Mouse (Mus musculus) lung, adult 18-20 months (tissue): ENCODE measurements at regions not wholly inside any gene's neighbourhood (a gene's known extent, or its start where the extent isn't known, plus 50 kb on each side); places are given as distances from the start of the nearest gene placed in this dataset.

ENCODE experiments used
- DNase-seq, 2 experiments: peaks; one replicate each; pipeline ENCODE4 v3.0.0; 2022; ENCODE audit warnings: mixed read lengths in 2 of 2

- no peak for DNase-seq
Measured at GRCm38 (mm10) chr5:148647644-148648043, 95.1 kb upstream of the Ubl3 start.

DNA sequence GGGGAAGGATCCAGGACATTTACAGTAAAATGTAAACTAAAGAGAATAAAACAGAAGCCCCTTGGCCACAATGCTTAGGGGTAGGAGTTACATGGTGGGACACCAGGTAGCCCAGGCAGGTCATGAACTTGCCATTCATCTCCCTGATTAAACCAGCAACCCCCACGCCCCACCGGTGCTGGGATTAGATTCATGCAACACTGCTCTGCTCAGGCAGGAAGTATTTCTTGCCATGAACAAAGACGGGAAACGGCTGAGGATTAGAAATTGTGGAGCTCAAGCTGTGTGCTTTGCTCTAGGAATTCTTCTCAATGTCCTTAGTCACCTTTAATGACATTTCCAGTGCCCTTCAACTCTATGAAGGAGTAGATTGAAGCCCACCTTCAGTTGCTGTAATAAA, 93.2 kb upstream of the Ubl3 start:
- DNase-seq, result no peak

- DNase-seq, result peak; percentile 36 to 56
Measured at GRCm38 (mm10) chr5:148645191-148645681, 92.6 kb upstream of the Ubl3 start.

DNA sequence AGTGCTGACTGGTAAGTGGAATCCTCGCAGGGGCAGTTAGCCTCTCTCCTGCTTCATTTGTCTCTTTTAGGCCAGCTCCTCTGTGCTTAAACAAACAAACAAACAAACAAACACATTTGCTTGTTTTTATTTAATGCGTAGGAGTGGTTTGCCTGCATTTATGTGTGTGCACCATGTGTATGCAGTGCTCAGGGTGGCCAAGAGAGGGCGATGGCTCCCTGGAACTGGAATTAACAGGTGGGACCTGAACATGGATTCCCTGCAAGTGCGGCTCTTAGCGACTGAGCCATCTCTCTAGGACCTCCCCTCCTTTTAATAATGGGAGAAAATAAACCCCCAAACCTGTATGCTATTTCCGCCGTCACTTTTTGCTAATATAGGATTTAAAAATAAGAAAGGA, 91.8 kb upstream of the Ubl3 start:
- no peak for DNase-seq

GRCm38 (mm10) chr5:148641652-148642395, 89.2 kb upstream of the Ubl3 start:
- no peak for DNase-seq

GRCm38 (mm10) chr5:148640523-148640922, 87.9 kb upstream of the Ubl3 start:
- no peak for DNase-seq

DNA sequence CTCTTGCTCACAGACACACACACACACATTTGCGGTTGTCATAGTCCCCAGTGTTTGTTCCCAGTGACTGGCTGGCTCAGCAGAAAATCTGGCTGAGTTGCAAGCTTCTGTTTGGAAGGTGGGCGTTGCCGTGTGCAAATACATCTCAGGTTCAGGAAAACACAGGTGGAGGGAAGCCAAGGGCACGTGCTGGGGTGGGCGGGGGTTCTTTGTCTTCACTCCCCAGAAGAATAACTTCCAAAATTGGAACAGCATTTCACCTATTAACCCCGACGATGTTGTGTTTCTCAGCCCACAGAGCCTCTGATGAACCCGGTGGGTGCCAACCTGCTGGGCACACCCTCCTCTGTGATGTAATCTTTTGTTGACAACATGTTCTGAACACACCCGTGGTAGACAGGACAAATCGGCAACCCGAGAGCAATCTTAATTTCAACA, 82.3 kb upstream of the Ubl3 start:
- peak; percentile 49 to 69 for DNase-seq

GRCm38 (mm10) chr5:148633999-148634398, 81.4 kb upstream of the Ubl3 start:
- peak; percentile 40 to 47 for DNase-seq

- peak; percentile 47 to 65 for DNase-seq
Measured at GRCm38 (mm10) chr5:148633331-148633730, 80.7 kb upstream of the Ubl3 start.

DNA sequence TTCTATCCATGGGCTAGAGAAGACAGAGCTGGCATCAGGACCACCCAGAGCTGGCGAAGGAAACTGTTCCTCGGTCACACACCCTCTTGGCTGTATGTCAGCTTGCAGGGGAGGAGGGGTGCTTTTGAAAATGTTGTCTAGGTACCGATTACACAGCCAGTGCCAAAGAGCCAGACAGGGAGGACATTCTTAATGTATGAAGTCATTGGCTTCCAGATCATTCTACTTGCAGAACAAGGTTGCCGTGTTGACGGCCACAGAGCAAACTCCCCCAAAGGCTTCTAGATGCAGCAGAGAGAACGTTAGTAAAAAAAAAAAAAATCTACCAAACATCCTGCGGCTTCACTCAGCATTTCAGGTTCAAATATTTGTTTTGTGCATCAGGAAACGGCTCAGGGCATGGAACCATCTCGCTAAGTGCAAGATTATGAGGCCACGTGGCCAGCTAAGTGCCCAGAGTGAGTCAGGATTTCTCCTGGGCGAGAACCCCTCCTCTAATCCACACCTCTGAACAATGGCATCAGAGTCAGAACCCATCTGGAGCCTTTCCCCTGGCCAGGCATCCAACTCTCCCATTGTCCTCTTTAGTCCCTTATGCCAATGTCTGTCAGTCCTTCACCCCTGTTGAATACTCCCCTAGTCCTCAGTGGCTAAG, 80.1 kb upstream of the Ubl3 start:
- peak; percentile 69 to 79 for DNase-seq

DNA sequence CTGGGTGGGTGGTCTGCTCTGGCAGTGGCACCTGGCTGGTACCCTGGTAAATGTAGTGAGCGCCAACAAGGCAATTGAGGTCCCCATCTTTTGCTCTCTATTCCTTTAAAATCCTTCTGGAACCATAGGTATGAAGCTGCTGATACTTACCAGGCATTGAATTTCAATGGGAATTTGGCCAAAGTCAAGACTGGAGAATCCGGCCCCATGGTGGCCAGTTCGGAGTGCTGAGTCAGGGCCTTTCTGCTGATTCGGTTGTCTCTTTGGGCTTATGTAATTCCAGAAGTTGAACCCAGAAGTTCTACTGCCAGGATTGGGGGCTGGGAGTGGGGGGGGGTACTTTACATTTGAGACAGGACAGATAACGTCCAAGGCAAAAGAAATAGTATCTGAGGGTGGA, 79.0 kb upstream of the Ubl3 start:
- no peak for DNase-seq

- DNase-seq, result no peak
Measured at GRCm38 (mm10) chr5:148626014-148626413, 73.4 kb upstream of the Ubl3 start.

GRCm38 (mm10) chr5:148624649-148625405, 72.2 kb upstream of the Ubl3 start:
- no peak for DNase-seq

DNA sequence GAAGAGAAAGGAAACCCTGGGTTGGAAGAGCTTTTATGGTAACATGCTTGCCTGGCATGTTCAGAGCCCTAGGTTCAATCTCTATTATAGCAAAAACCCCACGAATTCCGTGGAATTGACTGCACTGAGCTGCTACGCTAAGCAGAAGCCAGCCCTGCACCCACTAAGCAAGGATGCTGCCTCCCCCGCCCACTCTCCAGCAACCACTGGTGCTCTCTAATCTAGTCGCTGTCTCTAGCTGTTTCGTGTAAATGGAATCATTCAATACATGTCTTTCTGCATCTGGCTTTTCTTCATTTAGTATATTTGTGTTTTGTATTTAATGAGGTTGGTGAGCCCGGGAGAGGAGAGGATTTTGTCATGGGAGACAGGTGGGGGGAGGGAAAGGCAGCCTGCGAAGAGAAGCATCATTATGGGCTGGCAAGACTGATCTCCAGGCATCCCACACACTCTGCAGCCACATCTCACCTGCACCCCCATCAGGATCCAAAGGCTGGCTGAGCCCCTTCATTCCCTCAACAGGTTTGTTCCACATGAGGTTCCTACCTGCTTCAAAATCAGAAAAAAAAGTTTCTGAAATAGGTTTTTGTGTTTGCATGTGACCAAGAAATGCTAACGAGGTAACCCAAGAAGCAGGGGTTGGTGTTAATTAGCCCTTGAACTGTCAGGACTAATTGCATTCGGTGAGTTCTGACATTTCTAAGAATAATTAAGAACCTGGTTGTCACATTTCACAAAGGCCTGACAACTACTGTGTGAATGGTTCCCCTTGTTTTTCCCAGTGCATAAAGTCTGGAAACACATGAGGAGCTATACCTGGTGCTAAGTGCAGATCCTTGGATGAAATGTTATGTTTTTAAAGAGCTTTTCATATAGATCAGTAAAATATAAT, 68.6 kb upstream of the Ubl3 start:
- DNase-seq, result no peak

GRCm38 (mm10) chr5:148619917-148620316, 67.3 kb upstream of the Ubl3 start:
- DNase-seq, result no peak

DNA sequence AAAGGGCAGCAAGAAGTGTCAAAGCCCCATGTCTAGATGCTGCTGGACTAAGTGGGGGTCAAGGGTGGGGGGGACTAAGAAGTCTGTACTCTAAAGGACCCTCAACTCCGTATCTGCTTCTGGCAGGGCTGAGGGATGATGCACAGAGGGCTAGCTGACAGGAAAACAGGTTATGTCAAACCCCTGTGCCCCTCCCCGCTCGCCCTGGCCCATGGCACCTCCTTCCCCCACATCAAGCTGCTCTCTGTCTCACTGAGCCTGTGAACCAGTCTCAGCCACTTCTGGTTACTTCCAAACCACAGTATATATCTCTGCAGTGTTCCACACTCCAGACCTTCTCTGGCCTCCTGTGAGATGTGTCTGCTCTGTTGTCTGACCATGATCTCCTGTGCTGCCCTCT, 63.8 kb upstream of the Ubl3 start:
- no peak for DNase-seq

- no peak for DNase-seq
Measured at GRCm38 (mm10) chr5:148615706-148616366, 63.2 kb upstream of the Ubl3 start.

- no peak for DNase-seq
Measured at GRCm38 (mm10) chr5:148615117-148615516, 62.5 kb upstream of the Ubl3 start.

GRCm38 (mm10) chr5:148611323-148611722, 58.7 kb upstream of the Ubl3 start:
- DNase-seq, result no peak

GRCm38 (mm10) chr5:148609506-148609880, 56.9 kb upstream of the Ubl3 start:
- no peak for DNase-seq

DNA sequence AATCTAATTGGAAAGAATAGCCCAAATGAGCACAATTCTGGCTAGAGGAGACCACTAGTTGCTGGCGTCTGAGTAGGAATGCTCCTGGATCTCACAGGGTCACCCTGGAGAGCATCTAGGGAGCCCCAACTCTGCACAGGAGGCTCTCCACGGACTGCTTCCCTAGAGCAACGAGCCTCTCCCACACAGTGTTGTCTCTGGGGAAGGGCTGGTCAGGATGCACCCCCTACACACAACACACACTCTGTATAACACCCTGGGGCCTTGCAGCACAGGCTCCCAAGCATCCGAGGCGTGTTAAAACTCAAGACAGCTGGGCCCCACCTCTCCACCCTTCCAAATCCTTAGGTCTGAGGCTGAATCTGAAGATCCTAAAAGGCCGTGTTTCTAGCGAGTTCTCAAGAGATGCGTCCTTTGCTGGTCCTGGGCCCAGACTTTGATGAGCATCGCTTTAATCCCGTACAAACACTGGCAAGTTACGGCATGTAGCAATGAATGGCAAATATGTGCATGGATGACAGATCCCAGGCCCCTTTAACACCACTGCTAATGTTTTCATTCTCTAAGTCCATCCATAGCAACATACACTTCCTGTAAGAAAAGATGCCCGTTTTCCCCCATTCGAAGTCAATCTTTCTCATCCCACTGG, 56.4 kb upstream of the Ubl3 start:
- no peak for DNase-seq
